9 mouse cellular contexts compared by ENCODE assay signal in the genomic region with DNA sequence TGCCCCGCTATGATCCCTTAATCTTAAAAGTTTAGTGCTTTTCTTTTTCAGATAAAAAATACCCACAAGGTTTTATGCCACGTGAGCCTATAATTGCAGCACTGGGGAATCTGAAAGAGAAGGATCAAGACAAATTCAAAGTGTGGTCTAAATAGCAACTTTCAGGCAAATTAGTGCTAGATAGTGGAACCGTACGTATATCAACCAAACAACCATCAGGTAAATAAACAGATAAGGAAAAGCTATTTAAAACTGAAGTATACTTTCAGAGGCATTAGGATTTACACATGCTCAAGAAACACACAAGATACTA. TPM values are rescaled to one million over a fixed set of nuclear protein-coding genes. Genes with fewer than 3 reads are reported as not detected.
DNase-seq lines count a peak whose midpoint lies in the region; ATAC-seq and TF ChIP-seq lines count a peak whose summit lies in the region.
"Had no signal": no experiment of that assay in that cellular context is flagged by ENCODE, and none has a peak within 500 bp of the region (broad histone marks: within the 10 kb centered on the region; RNA-seq: fewer than 3 reads in every experiment).

No protein-coding gene starts in this region.

- in situ Hi-C loops in CH12.LX (cut with MboI; ENCODE audit: low pct_ligation_motif_present, low pct_unique_long_range_greater_than_20kb, low sequenced_read_pairs), result no loop called here

- H3K36me3 ChIP-seq in heart, embryonic 13.5 days, result peaks cover 13% of the 10 kb centered on the region; the same call in 1 of the 2 replicates
- peaks cover 2 to 3% of the 10 kb centered on the region in 2 experiments for H3K36me3 ChIP-seq in CH12.LX (replicated peaks in 1 of 2; ENCODE audit: control insufficient read depth in 1 of 2, insufficient read depth in 1 of 2, low read length in 1 of 2)
- 0 out of 2 replicates have a peak, but pooled peaks cover 10% of the 10 kb centered on the region for H3K36me3 ChIP-seq in liver, embryonic 12.5 days

- H3K4me3 ChIP-seq in heart, embryonic 13.5 days, result no peak overlapping the region
- H3K4me3 ChIP-seq in left cerebral cortex, adult 2 months, result peak overlapping the region; percentile 61; the same call in 1 of the 2 replicates
- no peak overlapping the region for H3K4me3 ChIP-seq in CH12.LX (replicated peaks in 1 of 3; ENCODE audit: low read depth in 2 of 3, low read length in 2 of 3, poor library complexity in 1 of 3)
- H3K4me3 ChIP-seq in liver, embryonic 12.5 days, result peak overlapping the region; percentile 70

- WGBS in heart, embryonic 13.5 days, result 76% methylated on average over 4 of the region's 4 CpGs
- 60% methylated on average over 4 of the region's 4 CpGs for WGBS in liver, embryonic 12.5 days (ENCODE audit: insufficient replicate concordance)

- H3K27me3 ChIP-seq in heart, embryonic 13.5 days (replicated peaks), result no peaks in the 10 kb centered on the region
- H3K27me3 ChIP-seq in CH12.LX (replicated peaks), result no peaks in the 10 kb centered on the region
- H3K27me3 ChIP-seq in liver, embryonic 12.5 days (replicated peaks), result peaks cover 7% of the 10 kb centered on the region

- no peaks in the 10 kb centered on the region for H3K4me1 ChIP-seq in heart, embryonic 13.5 days
- H3K4me1 ChIP-seq in CH12.LX (ENCODE audit: control insufficient read depth in 1 of 2, insufficient read depth in 2 of 2), result peaks cover 6 to 7% of the 10 kb centered on the region in 2 experiments; a peak in 3 of 4 replicates
- H3K4me1 ChIP-seq in liver, embryonic 12.5 days, result 0 out of 2 replicates have a peak, but pooled peaks cover 8% of the 10 kb centered on the region

- TF ChIP-seq CTCF in left cerebral cortex, adult 2 months (IDR thresholded peaks at IDR 0.05), result no peak
- TF ChIP-seq CTCF in CH12.LX (conservative IDR thresholded peaks at IDR 0.05 in 1 of 2, IDR thresholded peaks at IDR 0.05 in 1 of 2; ENCODE audit: low read depth in 2 of 2, low read length in 2 of 2), result no peak

- ATAC-seq in heart, embryonic 13.5 days (ENCODE audit: extremely low read depth, insufficient number of reproducible peaks, low FRiP score, low TSS enrichment), result no peak
- ATAC-seq in liver, embryonic 12.5 days, result no peak

- H3K9ac ChIP-seq in heart, embryonic 13.5 days, result no peak overlapping the region
- no peak overlapping the region for H3K9ac ChIP-seq in CH12.LX (ENCODE audit: insufficient read depth, low read depth)
- no peak overlapping the region for H3K9ac ChIP-seq in liver, embryonic 12.5 days

- dilution Hi-C loops in CH12.LX (cut with MboI; ENCODE audit: extremely low pct_ligation_motif_present, extremely low pct_unique_long_range_greater_than_20kb, low sequenced_read_pairs), result no loop called here

- no peak overlapping the region for H3K27ac ChIP-seq in heart, embryonic 13.5 days (replicated peaks)
- no peak overlapping the region for H3K27ac ChIP-seq in left cerebral cortex, adult 2 months
- no peak overlapping the region for H3K27ac ChIP-seq in CH12.LX (ENCODE audit: insufficient read depth, low read depth)
- H3K27ac ChIP-seq in liver, embryonic 12.5 days, result no peak overlapping the region

- H3K4me2 ChIP-seq in heart, embryonic 13.5 days, result peak overlapping the region; percentile 76
- no peak overlapping the region for H3K4me2 ChIP-seq in CH12.LX (ENCODE audit: insufficient read depth, low read depth, poor library complexity, severe bottlenecking)
- H3K4me2 ChIP-seq in liver, embryonic 12.5 days, result peak overlapping the region; percentile 76

- TF ChIP-seq POLR2A in CH12.LX (IDR thresholded peaks at IDR 0.05; ENCODE audit: low read depth, low read length), result peak; percentile 61; the same call in 1 of the 2 replicates

- H3K9me3 ChIP-seq in heart, embryonic 13.5 days, result no peaks in the 10 kb centered on the region
- no peaks in the 10 kb centered on the region for H3K9me3 ChIP-seq in CH12.LX (replicated peaks; ENCODE audit: low read length)
- no peaks in the 10 kb centered on the region for H3K9me3 ChIP-seq in liver, embryonic 12.5 days (replicated peaks)

- TF ChIP-seq RAD21 in CH12.LX (IDR thresholded peaks at IDR 0.05; ENCODE audit: low read depth, low read length), result no peak

- intact Hi-C loops in left cerebral cortex, adult 2 months (cut with DNase I), result loop anchor here (1.0 kb wide), 1 partner anchor 15 kb away; a partner anchor contains a TSS
- intact Hi-C loops in left cerebral cortex, postnatal 4 days (cut with DNase I), result no loop called here

- H3K79me2 ChIP-seq in CH12.LX (replicated peaks; ENCODE audit: control insufficient read depth, extremely low read depth, insufficient read depth, poor library complexity, severe bottlenecking), result peaks cover 16% of the 10 kb centered on the region

- no peak for TF ChIP-seq EP300 in CH12.LX (IDR thresholded peaks at IDR 0.05; ENCODE audit: low read length)

- no peak for DNase-seq in heart, adult 9 months (ENCODE audit: low spot score in 2 of 2)
- no peak for DNase-seq in left cerebral cortex, adult 2 months (ENCODE audit: extremely low spot score in 1 of 2, low spot score in 2 of 2)
- DNase-seq in left cerebral cortex, postnatal 4 days, result no peak
- no peak for DNase-seq in CH12.LX (ENCODE audit: extremely low read depth)
- DNase-seq in thymus, postnatal 25 days, result no peak
- no peak for DNase-seq in thymus, postnatal 36 days

TF ChIP-seq in CH12.LX, 34 proteins besides CTCF, POLR2A, EP300 and RAD21:
- TF ChIP-seq TCF12 (IDR thresholded peaks at IDR 0.05; ENCODE audit: low read depth, low read length) (no peak), ZC3H11A (IDR thresholded peaks at IDR 0.05; ENCODE audit: low read depth, low read length) (no peak), E2F4 (IDR thresholded peaks at IDR 0.05; ENCODE audit: insufficient replicate concordance, low read depth, low read length) (no peak), MEF2A (IDR thresholded peaks at IDR 0.05; ENCODE audit: borderline replicate concordance, low read depth, low read length) (no peak), MXI1 (IDR thresholded peaks at IDR 0.05; ENCODE audit: low read depth, low read length) (0 out of 2 replicates have a peak, but pooled peaks have one; percentile 6), GABPA (IDR thresholded peaks at IDR 0.05; ENCODE audit: insufficient replicate concordance, low read depth, low read length) (no peak), SIN3A (IDR thresholded peaks at IDR 0.05; ENCODE audit: low read length) (no peak), SMC3 (IDR thresholded peaks at IDR 0.05; ENCODE audit: low read depth, low read length) (no peak), ZMIZ1 (IDR thresholded peaks at IDR 0.05; ENCODE audit: low read depth, low read length) (peak; percentile 99), POLR2AphosphoS2 (IDR thresholded peaks at IDR 0.05; ENCODE audit: low read depth, low read length) (peak; percentile 61; the same call in 1 of the 2 replicates), BHLHE40 (IDR thresholded peaks at IDR 0.05; ENCODE audit: low read depth, low read length) (0 out of 2 replicates have a peak, but pooled peaks have one; percentile 24), CHD1 (IDR thresholded peaks at IDR 0.05; ENCODE audit: low read depth, low read length) (no peak), MAX (IDR thresholded peaks at IDR 0.05; ENCODE audit: low read length) (no peak), NELFE (IDR thresholded peaks at IDR 0.05; ENCODE audit: low read depth, low read length) (peak; percentile 38; the same call in 1 of the 2 replicates), HCFC1 (IDR thresholded peaks at IDR 0.05; ENCODE audit: low read depth, low read length) (no peak), ETS1 (conservative IDR thresholded peaks at IDR 0.05; ENCODE audit: low read depth, low read length) (no peak), NRF1 (IDR thresholded peaks at IDR 0.05; ENCODE audit: low read depth, low read length) (no peak), USF2 (conservative IDR thresholded peaks at IDR 0.05; ENCODE audit: low read depth, low read length) (no peak)
TF ChIP-seq in CH12.LX: peak in this region for 5.

RNA-seq across cellular contexts. Expression of a gene that starts 0.7 kb away (rescaled TPM):
- polyA plus RNA-seq in heart, embryonic 13.5 days (2015; fragmentation: Nextera tagmentation; extraction: Ambion mirVana), result 13.6 and 14.1 TPM in 2 replicates
- total RNA-seq in left cerebral cortex, adult 2 months (2021), result 10 to 100 TPM; 16.8 to 16.9 TPM
- total RNA-seq in left cerebral cortex, postnatal 4 days (2021), result 10 to 100 TPM; 23.2 to 27.6 TPM
- 14.2 and 15.2 TPM in 2 replicates for total RNA-seq in CH12.LX (2012; rRNA removed)
- 13.4 and 15.7 TPM in 2 replicates for total RNA-seq in CH12.LX (2014; rRNA removed)
- 49.6 and 57.7 TPM in 2 replicates for polyA plus RNA-seq in CH12.LX (2012; ENCODE audit: insufficient read length, low read depth)
- 14.2 and 15.6 TPM in 2 replicates for polyA plus RNA-seq in liver, embryonic 12.5 days (2016; fragmentation: Nextera tagmentation; extraction: Ambion mirVana)

RNA-seq across cellular contexts. Expression of a gene that starts 15.8 kb away (rescaled TPM):
- 10.1 and 11.2 TPM in 2 replicates for polyA plus RNA-seq in heart, embryonic 13.5 days (2015; fragmentation: Nextera tagmentation; extraction: Ambion mirVana)
- total RNA-seq in left cerebral cortex, adult 2 months (2021), result 10 to 100 TPM; 13.4 to 13.9 TPM
- total RNA-seq in left cerebral cortex, postnatal 4 days (2021), result 10 to 100 TPM; 19.8 to 25.8 TPM
- 10.5 and 11.6 TPM in 2 replicates for total RNA-seq in CH12.LX (2012; rRNA removed)
- total RNA-seq in CH12.LX (2014; rRNA removed), result 19.4 TPM in 2 replicates
- 17.4 and 28.2 TPM in 2 replicates for polyA plus RNA-seq in CH12.LX (2012; ENCODE audit: insufficient read length, low read depth)
- polyA plus RNA-seq in liver, embryonic 12.5 days (2016; fragmentation: Nextera tagmentation; extraction: Ambion mirVana), result 10.6 and 11.5 TPM in 2 replicates

RNA-seq across cellular contexts. Expression of a gene that starts 25.6 kb away (rescaled TPM):
- 377 and 401 TPM in 2 replicates for polyA plus RNA-seq in heart, embryonic 13.5 days (2015; fragmentation: Nextera tagmentation; extraction: Ambion mirVana)
- total RNA-seq in left cerebral cortex, adult 2 months (2021), result 100 to 1,000 TPM; 244 to 245 TPM
- total RNA-seq in left cerebral cortex, postnatal 4 days (2021), result 100 to 1,000 TPM; 500 to 550 TPM
- total RNA-seq in CH12.LX (2012; rRNA removed), result 2,172 and 2,270 TPM in 2 replicates
- 1,227 and 1,249 TPM in 2 replicates for total RNA-seq in CH12.LX (2014; rRNA removed)
- 2,129 and 2,542 TPM in 2 replicates for polyA plus RNA-seq in CH12.LX (2012; ENCODE audit: insufficient read length, low read depth)
- polyA plus RNA-seq in liver, embryonic 12.5 days (2016; fragmentation: Nextera tagmentation; extraction: Ambion mirVana), result 526 and 538 TPM in 2 replicates

RNA-seq across cellular contexts. Expression of a gene that starts 57.8 kb away (rescaled TPM):
- not detected in 2 replicates for polyA plus RNA-seq in heart, embryonic 13.5 days (2015; fragmentation: Nextera tagmentation; extraction: Ambion mirVana)
- total RNA-seq in left cerebral cortex, adult 2 months (2021), result not detected
- under 1 TPM in 1 of 2 experiments, not detected in 1; 0.20 TPM for total RNA-seq in left cerebral cortex, postnatal 4 days (2021)
- total RNA-seq in CH12.LX (2012; rRNA removed) (not detected in 2 replicates), CH12.LX (2014; rRNA removed) (not detected in 2 replicates)
- polyA plus RNA-seq in CH12.LX (2012; ENCODE audit: insufficient read length, low read depth), result 0.17 TPM in 1 of 2 replicates, not detected in the other
- 0.11 TPM in 1 of 2 replicates, not detected in the other for polyA plus RNA-seq in liver, embryonic 12.5 days (2016; fragmentation: Nextera tagmentation; extraction: Ambion mirVana)
- total RNA-seq: left cerebral cortex, postnatal 25 days had no signal

Comparison
In these comparisons a context has a peak if more than half of its experiments do, and no peak if none do; other contexts are left out.
1. H3K4me3 ChIP-seq: peak in left cerebral cortex, adult 2 months (single experiment) and liver, embryonic 12.5 days (single experiment); none in heart, embryonic 13.5 days (single experiment) and CH12.LX (0 of 3).